Mouse (Mus musculus): ENCODE results near the gene Ccm2l.

The Ccm2l gene

GRCm38 (mm10) chr2:153052700-153053351, 12.9 kb upstream of the Ccm2l start:
- DNase-seq = peak; percentile 58 to 63

DNA sequence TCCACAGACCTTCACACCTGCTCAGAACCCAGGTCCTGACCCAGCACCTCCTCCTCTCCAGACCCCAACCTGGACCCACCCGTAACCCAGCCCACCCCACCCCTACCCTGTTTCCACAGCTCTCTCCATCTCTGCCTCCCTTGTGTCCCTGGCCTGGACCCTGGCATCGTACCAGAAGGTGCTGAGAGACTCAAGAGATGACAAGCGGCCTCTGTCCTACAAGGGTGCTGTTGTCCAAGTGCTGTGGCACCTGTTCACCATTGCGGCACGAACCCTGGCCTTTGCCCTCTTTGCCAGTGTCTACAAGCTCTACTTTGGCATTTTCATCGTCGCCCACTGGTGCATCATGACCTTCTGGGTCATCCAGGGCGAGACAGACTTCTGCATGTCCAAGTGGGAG, 11.9 kb upstream of the Ccm2l start:
- DNase-seq = no peak

DNA sequence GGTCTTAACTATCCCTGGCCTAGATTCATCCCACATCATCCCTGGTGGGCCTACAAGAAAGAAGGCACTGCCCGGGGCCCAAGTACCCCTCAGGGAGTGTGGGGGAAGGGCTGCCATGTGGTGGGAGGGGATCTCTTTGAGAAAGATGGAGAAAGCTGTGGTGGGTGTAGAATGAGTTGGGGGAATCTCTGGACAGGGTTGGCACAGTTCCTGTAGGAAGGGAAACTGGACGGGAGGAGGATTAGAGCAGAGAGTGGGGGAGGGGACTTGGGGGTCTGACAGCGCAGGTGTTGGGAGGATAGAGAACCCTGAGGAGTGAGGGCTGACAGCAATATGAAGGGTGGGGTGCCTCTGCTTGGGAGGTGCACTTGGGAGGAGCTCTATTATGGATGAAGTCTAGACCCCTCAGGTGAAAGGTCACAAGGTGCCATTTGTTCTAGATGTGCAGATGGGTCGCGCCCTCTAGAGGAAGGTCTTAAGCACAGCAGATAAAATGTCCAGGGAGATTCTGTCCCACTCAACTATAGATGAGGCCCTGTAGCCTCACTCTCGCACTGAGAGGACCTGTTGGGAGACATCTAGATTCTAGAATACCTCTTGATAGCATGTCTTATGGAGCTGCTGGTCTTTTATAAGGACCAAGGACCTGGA, 10.4 kb upstream of the Ccm2l start:
- peak; percentile 42 to 47 for DNase-seq

GRCm38 (mm10) chr2:153058365-153058764, 7.4 kb upstream of the Ccm2l start:
- no peak for DNase-seq

DNA sequence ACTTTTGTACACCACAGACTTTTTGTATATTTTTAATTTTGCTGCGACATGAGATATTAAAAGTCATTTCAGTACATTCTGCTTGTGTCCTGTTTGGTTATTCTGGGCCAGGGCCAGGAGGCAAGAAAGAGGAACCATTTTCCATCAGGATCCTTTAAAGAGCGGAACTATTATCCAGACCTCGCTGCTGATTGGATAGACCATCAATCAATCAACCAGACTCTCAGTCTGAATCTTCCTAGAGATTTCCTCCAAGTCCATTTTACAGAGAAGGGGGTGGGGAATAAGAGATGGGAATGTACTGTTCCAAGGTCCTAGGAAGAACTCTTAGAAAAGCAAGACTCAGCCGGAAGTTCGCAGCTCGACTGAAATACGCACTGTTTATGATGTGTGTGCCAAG, 5.5 kb upstream of the Ccm2l start:
- no peak for DNase-seq

- DNase-seq = no peak
These were observed 2.4 kb upstream of the Ccm2l start for GRCm38 (mm10) chr2:153063394-153063793.

GRCm38 (mm10) chr2:153064190-153064970, 1.4 kb upstream of the Ccm2l start:
- DNase-seq = no peak

GRCm38 (mm10) chr2:153066991-153067390, 1.2 kb downstream of the Ccm2l start:
- DNase-seq = no peak

- peak; percentile 62 to 77 for DNase-seq
These were observed 5.2 kb downstream of the Ccm2l start for GRCm38 (mm10) chr2:153070762-153071490.

DNA sequence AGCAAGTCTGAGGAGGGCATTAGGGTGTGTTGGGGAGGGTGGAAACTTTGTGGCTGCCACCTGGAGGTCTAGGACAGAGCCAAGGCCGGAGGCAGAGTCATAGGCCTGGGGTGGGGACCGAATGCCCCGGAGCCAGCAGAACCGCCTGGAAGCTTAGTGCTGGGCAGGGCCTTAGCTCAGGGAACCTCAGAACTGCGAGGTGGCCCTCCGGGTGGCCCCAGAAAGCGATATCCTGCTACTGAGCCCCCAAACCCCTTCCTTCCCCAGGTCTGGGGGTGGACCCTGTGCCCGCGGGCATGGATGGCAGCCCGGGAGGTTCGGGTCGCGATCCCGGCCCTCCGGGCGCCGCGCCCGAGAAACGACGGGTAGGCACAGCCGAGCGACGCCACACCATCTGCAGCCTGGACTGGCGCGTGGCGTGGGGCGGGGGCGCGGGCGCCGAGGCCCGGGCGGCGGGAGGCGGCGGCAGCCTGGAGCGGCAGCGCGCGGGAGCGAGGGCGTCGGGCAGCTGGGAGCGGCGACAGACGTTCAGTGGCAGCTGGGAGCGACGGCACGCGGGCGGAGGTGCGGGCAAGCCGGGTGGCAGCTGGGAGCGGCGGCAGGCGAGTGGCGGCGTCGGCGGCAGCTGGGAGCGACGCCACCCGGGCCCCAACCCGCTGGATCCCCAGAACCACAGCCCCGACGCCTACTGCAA, 5.9 kb downstream of the Ccm2l start:
- DNase-seq = peak; percentile 68 to 72

DNA sequence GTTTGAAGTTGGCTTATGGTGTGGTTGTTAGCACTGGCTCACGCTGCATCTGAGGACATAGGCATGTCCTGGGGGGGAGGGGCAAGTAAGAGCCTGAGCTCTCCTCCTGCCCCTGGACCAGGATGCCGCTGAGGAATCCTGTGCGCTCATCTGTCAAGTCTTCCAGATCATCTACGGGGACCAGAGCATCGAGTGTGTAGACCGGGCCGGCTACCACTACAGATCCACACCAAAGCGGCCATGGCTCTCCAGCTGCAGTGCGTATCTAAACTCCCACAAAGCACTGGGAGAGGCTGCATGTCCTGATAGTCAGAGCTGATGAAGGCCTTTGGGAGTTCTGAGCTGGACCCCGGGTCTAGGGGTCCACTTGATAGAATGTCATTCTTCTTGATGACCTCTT, 8.9 kb downstream of the Ccm2l start:
- DNase-seq = no peak

- no peak for DNase-seq
These were observed 10.2 kb downstream of the Ccm2l start for GRCm38 (mm10) chr2:153075961-153076360.

GRCm38 (mm10) chr2:153080841-153081523, 15.2 kb downstream of the Ccm2l start:
- peak; percentile 91 to 94 for DNase-seq

GRCm38 (mm10) chr2:153081866-153082265, 16.1 kb downstream of the Ccm2l start:
- DNase-seq = no peak

DNA sequence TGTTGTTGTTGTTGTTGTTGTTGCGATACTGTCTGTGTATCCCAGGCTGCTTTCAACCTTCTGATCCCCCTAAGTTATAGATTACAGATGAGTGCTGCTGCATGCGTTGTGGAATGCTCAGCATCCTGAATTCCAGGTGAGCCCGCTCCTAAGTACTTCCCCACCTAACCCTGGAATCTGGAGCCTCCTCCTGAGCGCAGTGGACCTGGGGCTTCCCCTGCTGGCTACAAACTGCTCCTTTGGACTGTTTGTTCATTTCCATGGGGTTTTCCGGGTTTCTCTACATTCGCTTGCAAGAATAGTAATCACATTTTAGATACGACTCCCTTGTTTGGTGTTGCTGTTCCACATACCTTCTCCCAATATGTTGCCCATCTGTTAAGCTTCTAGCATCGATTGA, 17.5 kb downstream of the Ccm2l start:
- no peak for DNase-seq

- DNase-seq = no peak
These were observed 18.1 kb downstream of the Ccm2l start for GRCm38 (mm10) chr2:153083824-153084223.

DNA sequence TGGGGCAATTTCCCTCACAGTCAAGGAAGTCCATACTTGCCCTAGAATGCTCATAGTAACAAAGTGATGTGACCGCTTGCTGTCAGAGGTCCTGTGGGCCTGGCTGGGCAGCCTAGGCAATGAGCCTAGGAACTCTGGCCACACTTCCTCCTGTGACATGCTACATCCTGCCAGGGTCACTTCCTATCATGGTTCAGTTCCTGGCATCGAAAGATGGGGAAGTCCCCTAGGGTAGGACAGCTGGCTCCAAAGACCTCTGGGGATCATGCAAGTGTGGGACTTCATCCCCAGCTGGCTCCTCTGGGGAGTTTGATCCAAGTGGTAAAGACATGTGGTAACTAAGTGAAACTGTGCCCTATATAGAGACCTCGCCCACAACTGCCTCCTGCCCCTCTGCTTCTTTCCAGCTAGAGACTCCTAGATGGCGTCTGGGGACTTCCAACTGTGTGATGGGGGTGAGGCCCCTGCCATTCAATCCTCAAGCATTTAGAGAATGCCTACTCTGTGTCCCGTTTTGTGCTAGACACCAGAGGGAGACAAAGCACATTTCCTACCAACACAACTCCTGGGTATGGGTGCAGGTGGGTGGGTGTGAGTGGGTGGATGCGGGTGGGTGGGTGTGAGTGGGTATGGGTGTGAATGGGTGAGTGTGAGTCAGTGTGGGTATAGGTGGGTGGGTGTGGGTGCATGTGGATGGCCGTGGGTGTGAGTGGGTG, 18.7 kb downstream of the Ccm2l start:
- DNase-seq = no peak

DNA sequence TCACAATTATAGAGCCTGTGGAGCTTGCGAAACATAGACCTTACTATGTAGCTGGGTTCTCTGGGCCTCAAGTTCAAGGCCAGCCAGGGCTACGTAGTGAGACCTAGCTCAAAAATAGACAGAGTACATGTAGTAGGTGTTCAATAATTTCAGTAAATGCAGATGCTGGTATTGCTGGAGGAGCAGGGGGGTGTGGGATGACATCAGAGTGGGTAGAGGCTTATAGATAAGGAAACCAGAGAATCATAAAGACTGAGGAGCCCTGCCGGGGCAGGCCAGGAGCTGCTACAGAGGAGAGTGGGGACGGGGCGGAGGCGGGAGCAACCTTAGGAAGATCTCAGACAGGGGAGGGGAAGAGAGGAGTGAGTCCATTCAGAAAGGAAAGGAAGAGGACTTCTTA, 19.8 kb downstream of the Ccm2l start:
- no peak for DNase-seq

DNA sequence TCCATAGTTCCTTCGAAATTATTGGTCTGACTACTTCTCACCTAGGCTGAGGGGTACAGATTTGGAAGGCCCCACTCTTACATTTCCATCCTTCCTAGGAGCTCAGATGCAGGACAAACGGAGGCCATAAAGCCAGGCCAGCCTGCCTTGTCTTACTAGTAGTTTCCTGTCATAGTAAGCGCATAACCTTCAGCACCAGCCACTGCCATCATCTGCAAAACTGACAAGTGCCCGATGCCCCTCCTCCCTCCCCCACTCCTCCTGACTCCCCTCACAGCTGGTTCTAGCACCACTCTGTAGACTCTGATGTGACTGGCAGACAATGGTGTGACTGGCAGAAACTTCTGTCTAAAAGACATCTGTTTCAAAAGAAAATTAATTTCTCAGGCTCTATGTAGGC, 20.4 kb downstream of the Ccm2l start:
- DNase-seq = no peak

DNA sequence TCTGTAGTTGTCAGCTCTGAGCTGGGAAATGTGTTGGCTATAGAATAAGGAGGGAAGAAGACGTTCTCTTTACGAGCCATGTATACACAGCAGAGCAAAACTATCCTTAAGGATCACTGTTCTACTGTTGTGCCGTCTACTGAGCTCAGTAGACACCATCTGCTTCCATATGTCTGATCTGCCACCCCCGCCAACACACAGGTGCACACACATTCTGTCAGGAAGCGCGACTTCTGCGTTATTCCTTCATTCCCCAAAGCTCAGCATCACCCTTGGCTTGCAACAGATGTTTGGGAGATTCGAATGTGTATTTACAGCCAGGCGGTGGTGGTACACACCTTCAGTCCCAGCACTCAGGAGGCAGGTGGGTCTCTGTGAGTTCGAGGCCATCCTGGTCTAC, 21.3 kb downstream of the Ccm2l start:
- DNase-seq = no peak

GRCm38 (mm10) chr2:153089316-153089715, 23.6 kb downstream of the Ccm2l start:
- no peak for DNase-seq

Data from cerebellum, postnatal 14 days (tissue).